Mouse (Mus musculus): Measurements from ENCODE around the gene Il1rap.

The Il1rap gene

GRCm38 (mm10) chr16:26612499-26613220 lies 31.2 kb downstream of the Il1rap start:
- no peak for DNase-seq (ENCODE audit: low read depth, low spot score)

GRCm38 (mm10) chr16:26623141-26623540 lies 41.6 kb downstream of the Il1rap start:
- DNase-seq (ENCODE audit: low read depth, low spot score): no peak

- no peak for DNase-seq (ENCODE audit: low read depth, low spot score)
Observed at GRCm38 (mm10) chr16:26626065-26626464, 44.6 kb downstream of the Il1rap start.

- no peak for DNase-seq (ENCODE audit: low read depth, low spot score)
Observed at GRCm38 (mm10) chr16:26634800-26635199, 53.3 kb downstream of the Il1rap start.

- DNase-seq (ENCODE audit: low read depth, low spot score): no peak
Observed at GRCm38 (mm10) chr16:26643077-26643476, 61.6 kb downstream of the Il1rap start.

- no peak for DNase-seq (ENCODE audit: low read depth, low spot score)
Observed at GRCm38 (mm10) chr16:26646066-26646465, 64.6 kb downstream of the Il1rap start.

GRCm38 (mm10) chr16:26647036-26647435 lies 65.5 kb downstream of the Il1rap start:
- no peak for DNase-seq (ENCODE audit: low read depth, low spot score)

GRCm38 (mm10) chr16:26662722-26663436 lies 81.4 kb downstream of the Il1rap start:
- DNase-seq (ENCODE audit: low read depth, low spot score): no peak

- DNase-seq (ENCODE audit: low read depth, low spot score): no peak
Observed at GRCm38 (mm10) chr16:26666401-26666800, 84.9 kb downstream of the Il1rap start.

- peak; percentile 15 for DNase-seq (ENCODE audit: low read depth, low spot score)
Observed at GRCm38 (mm10) chr16:26669081-26669480, 87.6 kb downstream of the Il1rap start.

- no peak for DNase-seq (ENCODE audit: low read depth, low spot score)
Observed at GRCm38 (mm10) chr16:26680381-26680780, 98.9 kb downstream of the Il1rap start.

GRCm38 (mm10) chr16:26689771-26690170 lies 108.3 kb downstream of the Il1rap start:
- DNase-seq (ENCODE audit: low read depth, low spot score): peak; percentile 1

GRCm38 (mm10) chr16:26691294-26691693 lies 109.8 kb downstream of the Il1rap start:
- DNase-seq (ENCODE audit: low read depth, low spot score): no peak

GRCm38 (mm10) chr16:26698076-26698475 lies 116.6 kb downstream of the Il1rap start:
- no peak for DNase-seq (ENCODE audit: low read depth, low spot score)

GRCm38 (mm10) chr16:26700440-26701103 lies 119.1 kb downstream of the Il1rap start:
- DNase-seq (ENCODE audit: low read depth, low spot score): no peak

GRCm38 (mm10) chr16:26705658-26706371 lies 124.3 kb downstream of the Il1rap start:
- DNase-seq (ENCODE audit: low read depth, low spot score): peak; percentile 26

GRCm38 (mm10) chr16:26706503-26706902 lies 125.0 kb downstream of the Il1rap start:
- no peak for DNase-seq (ENCODE audit: low read depth, low spot score)

GRCm38 (mm10) chr16:26710922-26711321 lies 129.4 kb downstream of the Il1rap start:
- no peak for DNase-seq (ENCODE audit: low read depth, low spot score)

- DNase-seq (ENCODE audit: low read depth, low spot score): peak; percentile 7
Observed at GRCm38 (mm10) chr16:26713538-26714316, 132.2 kb downstream of the Il1rap start.

- peak; percentile 50 for DNase-seq (ENCODE audit: low read depth, low spot score)
Observed at GRCm38 (mm10) chr16:26722464-26722863, 141.0 kb downstream of the Il1rap start.
